Mouse (Mus musculus) myocyte (in vitro differentiated cells): ENCODE results near the gene Atp6v1c2. TPM values are rescaled to one million over a fixed set of nuclear protein-coding genes. Genes with fewer than 3 reads are reported as not detected.

Experiments used
- H3K27me3 ChIP-seq: one replicate; pipeline ENCODE4 v1.6.1; 2011; ENCODE audit not compliant: control insufficient read depth, insufficient read depth, insufficient read length
- H3K36me3 ChIP-seq: one replicate; pipeline ENCODE4 v1.6.1; 2011; ENCODE audit not compliant: control insufficient read depth, insufficient read depth
- H3K4me2 ChIP-seq: one replicate; pipeline ENCODE4 v1.6.1; 2011; ENCODE audit warnings: low read depth, control low read depth
- H3K4me3 ChIP-seq: one replicate; pipeline ENCODE4 v1.5.1; 2011; ENCODE audit warnings: mild to moderate bottlenecking, control low read depth, moderate library complexity
- H3K79me2 ChIP-seq: one replicate; pipeline ENCODE4 v1.6.1; 2011; ENCODE audit not compliant: control insufficient read depth, insufficient read depth
- H3ac ChIP-seq: one replicate; pipeline ENCODE4 v1.6.1; 2011; ENCODE audit not compliant: control insufficient read depth, insufficient read length
- CEBPB ChIP-seq: IDR thresholded peaks from 2 replicates; pipeline ENCODE4 v1.6.1; 2011; ENCODE audit warnings: mild to moderate bottlenecking, moderate library complexity; ENCODE audit not compliant: poor library complexity, insufficient read depth, severe bottlenecking
- E2F4 ChIP-seq: IDR thresholded peaks from one replicate; pipeline ENCODE4 v1.6.1; 2011; ENCODE audit warnings: mild to moderate bottlenecking, control low read depth, moderate library complexity; ENCODE audit not compliant: insufficient read depth
- MAX ChIP-seq: IDR thresholded peaks from one replicate; pipeline ENCODE4 v1.6.1; 2011; ENCODE audit warnings: low read depth, mild to moderate bottlenecking, control low read depth
- MYOD1 ChIP-seq, 3 experiments: IDR thresholded peaks; one replicate each; pipeline ENCODE4 v1.6.1; 2011; ENCODE audit warnings: control low read depth in 2 of 3, low read depth in 2 of 3, mild to moderate bottlenecking in 2 of 3, moderate library complexity in 1 of 3; ENCODE audit not compliant: insufficient read length in 2 of 3, control insufficient read depth in 1 of 3
- MYOG ChIP-seq, 3 experiments: IDR thresholded peaks; one replicate each; pipeline ENCODE4 v1.6.1; 2011; ENCODE audit warnings: control low read depth in 2 of 3, low read depth in 2 of 3, mild to moderate bottlenecking in 2 of 3; ENCODE audit not compliant: insufficient read length in 2 of 3, control insufficient read depth in 1 of 3, insufficient read depth in 1 of 3
- POLR2A ChIP-seq: IDR thresholded peaks from one replicate; pipeline ENCODE4 v1.6.1; 2011; ENCODE audit warnings: low read depth, mild to moderate bottlenecking, control low read depth, moderate library complexity; ENCODE audit not compliant: insufficient read length
- POLR2AphosphoS2 ChIP-seq: IDR thresholded peaks from one replicate; pipeline ENCODE4 v1.6.1; 2011; ENCODE audit warnings: low read depth, control low read depth; ENCODE audit not compliant: insufficient read length
- REST ChIP-seq: IDR thresholded peaks from one replicate; pipeline ENCODE4 v1.6.1; 2011; ENCODE audit warnings: mild to moderate bottlenecking, control low read depth, moderate library complexity; ENCODE audit not compliant: insufficient read depth, insufficient read length
- SRF ChIP-seq: IDR thresholded peaks from one replicate; pipeline ENCODE4 v1.6.1; 2011; ENCODE audit warnings: low read depth; ENCODE audit not compliant: control insufficient read depth, insufficient read length
- TCF12 ChIP-seq: IDR thresholded peaks from one replicate; pipeline ENCODE4 v1.6.1; 2011; ENCODE audit warnings: mild to moderate bottlenecking, control low read depth; ENCODE audit not compliant: poor library complexity, insufficient read depth, severe bottlenecking
- TCF3 ChIP-seq: IDR thresholded peaks from one replicate; pipeline ENCODE4 v1.6.1; 2011; ENCODE audit warnings: low read depth, control low read depth; ENCODE audit not compliant: insufficient read length
- USF1 ChIP-seq: IDR thresholded peaks from one replicate; pipeline ENCODE4 v1.6.1; 2011; ENCODE audit warnings: low read depth, mild to moderate bottlenecking, control low read depth, moderate library complexity
- polyA plus RNA-seq: library from polyadenylated mRNA; unstranded; fragments of >200 nt; fragmentation: generic; extraction: Trizol; gene quantifications from one replicate; pipeline ENCODE4 v1.2.1, GENCODE M21; 2012; ENCODE audit warnings: missing spikeins

The Atp6v1c2 gene
- polyA plus RNA-seq, 1 experiment, result 7.2 TPM

- no peak overlapping the region for H3K4me3 ChIP-seq
- TF ChIP-seq TCF12, result no peak
- TF ChIP-seq REST, result no peak
- no peak for TF ChIP-seq MYOD1 (IDR thresholded peaks at IDR 0.05; ENCODE audit: control insufficient read depth in 1 of 3, insufficient read length in 2 of 3, low read depth in 2 of 3)
- TF ChIP-seq USF1, result no peak
- no peak for TF ChIP-seq POLR2A
- TF ChIP-seq MAX, result no peak
- TF ChIP-seq E2F4, result no peak
- no peak for TF ChIP-seq MYOG (IDR thresholded peaks at IDR 0.05; ENCODE audit: control insufficient read depth in 1 of 3, insufficient read depth in 1 of 3, insufficient read length in 2 of 3, low read depth in 2 of 3)
- TF ChIP-seq CEBPB, result no peak
- no peak for TF ChIP-seq SRF
- no peak for TF ChIP-seq POLR2AphosphoS2
- no peak for TF ChIP-seq TCF3
- H3ac ChIP-seq, result no peak overlapping the region
- no peaks in the 10 kb centered on the region for H3K27me3 ChIP-seq
- no peaks in the 10 kb centered on the region for H3K79me2 ChIP-seq
- no peaks in the 10 kb centered on the region for H3K36me3 ChIP-seq
- H3K4me2 ChIP-seq, result no peak overlapping the region
Measured at GRCm38 (mm10) chr12:17333459-17333858, 4.3 kb upstream of the Atp6v1c2 start.

GRCm38 (mm10) chr12:17324549-17325470 lies 4.3 kb downstream of the Atp6v1c2 start:
- Histone ChIP-seq H3K27me3 (peaks cover 26% of the 10 kb centered on the region), H3K79me2 (no peaks in the 10 kb centered on the region), H3ac (no peak overlapping the region), H3K4me3 (no peak overlapping the region), H3K4me2 (peak overlapping the region; percentile 64), H3K36me3 (no peaks in the 10 kb centered on the region)
- TF ChIP-seq MYOG (IDR thresholded peaks at IDR 0.05; ENCODE audit: control insufficient read depth in 1 of 3, insufficient read depth in 1 of 3, insufficient read length in 2 of 3, low read depth in 2 of 3) (no peak), MAX (no peak), POLR2A (peak; percentile 29), POLR2AphosphoS2 (no peak)

DNA sequence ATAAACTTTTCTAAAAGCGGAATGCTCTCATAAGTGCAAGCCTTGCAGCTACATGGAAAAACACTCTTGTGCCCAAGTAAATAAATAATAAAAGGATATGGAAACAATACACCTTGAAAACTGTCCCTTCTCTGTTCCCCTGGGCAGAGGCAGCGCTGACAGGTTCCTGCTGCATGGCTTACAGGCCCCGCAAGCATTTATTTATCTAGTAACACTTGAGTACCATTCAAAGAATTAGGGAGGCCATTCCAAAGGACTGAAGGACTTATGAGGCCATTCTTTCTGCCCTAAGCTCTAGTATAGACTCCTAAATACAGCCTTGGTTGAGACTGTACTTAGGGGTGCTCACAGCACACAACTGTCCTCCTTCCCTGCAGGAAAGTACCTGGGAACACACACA lies 10.7 kb downstream of the Atp6v1c2 start:
- Histone ChIP-seq H3K79me2 (no peaks in the 10 kb centered on the region), H3K4me2 (no peak overlapping the region), H3ac (no peak overlapping the region), H3K27me3 (peaks cover 9% of the 10 kb centered on the region), H3K4me3 (no peak overlapping the region), H3K36me3 (no peaks in the 10 kb centered on the region)
- TF ChIP-seq CEBPB (no peak), MAX (no peak), TCF3 (no peak), SRF (no peak), USF1 (no peak), MYOD1 (IDR thresholded peaks at IDR 0.05; ENCODE audit: control insufficient read depth in 1 of 3, insufficient read length in 2 of 3, low read depth in 2 of 3) (no peak), POLR2AphosphoS2 (no peak), E2F4 (no peak)

GRCm38 (mm10) chr12:17317970-17318369 lies 11.2 kb downstream of the Atp6v1c2 start:
- H3K4me3 ChIP-seq, result no peak overlapping the region
- H3K79me2 ChIP-seq, result no peaks in the 10 kb centered on the region
- no peaks in the 10 kb centered on the region for H3K36me3 ChIP-seq
- no peak overlapping the region for H3ac ChIP-seq
- peaks cover 4% of the 10 kb centered on the region for H3K27me3 ChIP-seq
- no peak for TF ChIP-seq REST
- TF ChIP-seq MYOG (IDR thresholded peaks at IDR 0.05; ENCODE audit: control insufficient read depth in 1 of 3, insufficient read depth in 1 of 3, insufficient read length in 2 of 3, low read depth in 2 of 3), result peak in 1 of 3 experiments; percentile 71
- TF ChIP-seq MYOD1 (IDR thresholded peaks at IDR 0.05; ENCODE audit: control insufficient read depth in 1 of 3, insufficient read length in 2 of 3, low read depth in 2 of 3), result peak in 1 of 3 experiments; percentile 48
- peak overlapping the region; percentile 8 for H3K4me2 ChIP-seq

DNA sequence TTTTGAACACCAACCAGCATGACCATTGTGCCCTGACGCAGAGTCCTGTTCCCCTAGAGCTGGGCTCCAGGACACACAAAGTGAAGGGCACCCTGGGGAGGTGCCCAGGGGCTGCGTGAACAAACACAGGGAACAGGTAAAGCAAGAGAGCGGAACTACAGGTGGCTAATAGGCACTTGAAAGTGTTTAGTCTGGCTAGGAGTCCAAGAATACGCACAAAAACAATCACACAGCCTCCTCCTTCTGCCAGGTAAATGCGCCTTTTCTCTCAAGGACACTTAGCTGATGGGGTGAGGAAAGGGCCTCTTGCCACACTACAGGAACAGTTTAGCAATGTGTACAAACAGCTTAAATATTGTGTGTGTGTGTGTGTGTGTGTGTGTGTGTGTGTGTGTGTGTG lies 13.1 kb downstream of the Atp6v1c2 start:
- Histone ChIP-seq H3K79me2 (no peaks in the 10 kb centered on the region), H3K36me3 (no peaks in the 10 kb centered on the region), H3K4me3 (no peak overlapping the region), H3K27me3 (no peaks in the 10 kb centered on the region), H3ac (no peak overlapping the region), H3K4me2 (no peak overlapping the region)
- no peak for TF ChIP-seq MYOG (IDR thresholded peaks at IDR 0.05; ENCODE audit: control insufficient read depth in 1 of 3, insufficient read depth in 1 of 3, insufficient read length in 2 of 3, low read depth in 2 of 3)
- TF ChIP-seq POLR2AphosphoS2, result no peak
- TF ChIP-seq MYOD1 (IDR thresholded peaks at IDR 0.05; ENCODE audit: control insufficient read depth in 1 of 3, insufficient read length in 2 of 3, low read depth in 2 of 3), result no peak
- no peak for TF ChIP-seq CEBPB
- TF ChIP-seq REST, result no peak
- TF ChIP-seq SRF, result no peak
- no peak for TF ChIP-seq TCF12
- no peak for TF ChIP-seq TCF3
- no peak for TF ChIP-seq MAX
